Mouse (Mus musculus) frontal cortex, postnatal 14 days (tissue): ENCODE results near the gene Fgl2.
"Not testable (repeated sequence)": the region's sequence is repeated elsewhere in the genome, so short reads cannot be mapped to it uniquely, and the experiment has no call there.

Experiments
- DNase-seq, 2 experiments: peaks; one replicate each; pipeline ENCODE4 v3.0.0; 2022; ENCODE audit warnings: low spot score in 2 of 2

Gene Fgl2

DNA sequence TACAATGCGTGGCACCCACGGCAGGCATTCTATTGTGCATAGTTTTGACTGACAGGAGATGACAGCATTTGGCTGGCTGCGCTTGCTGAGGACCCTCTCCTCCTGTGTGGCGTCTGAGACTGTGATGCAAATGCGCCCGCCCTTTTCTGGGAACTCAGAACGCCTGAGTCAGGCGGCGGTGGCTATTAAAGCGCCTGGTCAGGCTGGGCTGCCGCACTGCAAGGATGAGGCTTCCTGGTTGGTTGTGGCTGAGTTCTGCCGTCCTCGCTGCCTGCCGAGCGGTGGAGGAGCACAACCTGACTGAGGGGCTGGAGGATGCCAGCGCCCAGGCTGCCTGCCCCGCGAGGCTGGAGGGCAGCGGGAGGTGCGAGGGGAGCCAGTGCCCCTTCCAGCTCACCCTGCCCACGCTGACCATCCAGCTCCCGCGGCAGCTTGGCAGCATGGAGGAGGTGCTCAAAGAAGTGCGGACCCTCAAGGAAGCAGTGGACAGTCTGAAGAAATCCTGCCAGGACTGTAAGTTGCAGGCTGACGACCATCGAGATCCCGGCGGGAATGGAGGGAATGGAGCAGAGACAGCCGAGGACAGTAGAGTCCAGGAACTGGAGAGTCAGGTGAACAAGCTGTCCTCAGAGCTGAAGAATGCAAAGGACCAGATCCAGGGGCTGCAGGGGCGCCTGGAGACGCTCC, at the start of gene Fgl2:
TSS of gene Fgl2 (plus strand) at position 150 of the 687 bp plus-strand sequence.
- peak; percentile 15 to 18 for DNase-seq

DNA sequence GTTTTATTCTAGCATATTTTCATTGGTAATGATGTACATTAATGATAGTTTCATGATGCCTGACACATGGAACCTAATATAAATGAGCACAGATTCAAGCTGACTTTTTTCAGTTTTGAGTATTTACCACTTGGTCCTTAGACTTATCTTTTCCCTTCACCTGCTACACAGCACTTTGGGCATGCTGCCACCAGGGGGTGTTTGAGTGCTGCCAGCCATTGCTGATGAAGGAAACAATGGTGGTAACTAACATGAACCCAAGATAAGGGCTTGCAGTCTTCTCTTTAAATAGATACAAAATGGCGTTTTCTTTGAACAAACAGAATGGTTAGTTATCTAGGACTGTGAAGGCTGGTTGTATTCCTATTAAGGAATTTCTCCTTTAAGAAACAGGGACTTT, 45.9 kb upstream of the Fgl2 start:
- peak in 1 of 2 experiments; percentile 16 for DNase-seq

DNA sequence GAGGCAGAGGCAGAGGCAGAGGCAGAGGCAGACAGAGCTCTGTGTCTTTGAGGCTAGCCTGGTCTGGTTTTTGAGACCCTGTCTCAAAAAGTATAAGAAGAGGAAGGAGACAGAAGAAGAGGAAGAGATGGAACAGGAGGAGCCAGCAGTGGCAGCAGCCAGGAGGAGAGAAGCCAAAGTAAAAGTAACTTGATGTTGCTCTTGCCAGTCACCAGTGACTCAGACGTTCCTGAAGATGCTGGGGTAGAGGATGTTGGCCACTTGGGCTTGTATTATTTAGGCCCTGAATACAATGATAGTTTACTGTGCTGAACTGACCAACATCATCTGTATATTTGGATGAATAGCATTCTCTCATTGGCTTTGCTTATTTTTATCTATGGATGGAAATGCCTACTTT, 43.9 kb upstream of the Fgl2 start:
- DNase-seq, result no peak

DNA sequence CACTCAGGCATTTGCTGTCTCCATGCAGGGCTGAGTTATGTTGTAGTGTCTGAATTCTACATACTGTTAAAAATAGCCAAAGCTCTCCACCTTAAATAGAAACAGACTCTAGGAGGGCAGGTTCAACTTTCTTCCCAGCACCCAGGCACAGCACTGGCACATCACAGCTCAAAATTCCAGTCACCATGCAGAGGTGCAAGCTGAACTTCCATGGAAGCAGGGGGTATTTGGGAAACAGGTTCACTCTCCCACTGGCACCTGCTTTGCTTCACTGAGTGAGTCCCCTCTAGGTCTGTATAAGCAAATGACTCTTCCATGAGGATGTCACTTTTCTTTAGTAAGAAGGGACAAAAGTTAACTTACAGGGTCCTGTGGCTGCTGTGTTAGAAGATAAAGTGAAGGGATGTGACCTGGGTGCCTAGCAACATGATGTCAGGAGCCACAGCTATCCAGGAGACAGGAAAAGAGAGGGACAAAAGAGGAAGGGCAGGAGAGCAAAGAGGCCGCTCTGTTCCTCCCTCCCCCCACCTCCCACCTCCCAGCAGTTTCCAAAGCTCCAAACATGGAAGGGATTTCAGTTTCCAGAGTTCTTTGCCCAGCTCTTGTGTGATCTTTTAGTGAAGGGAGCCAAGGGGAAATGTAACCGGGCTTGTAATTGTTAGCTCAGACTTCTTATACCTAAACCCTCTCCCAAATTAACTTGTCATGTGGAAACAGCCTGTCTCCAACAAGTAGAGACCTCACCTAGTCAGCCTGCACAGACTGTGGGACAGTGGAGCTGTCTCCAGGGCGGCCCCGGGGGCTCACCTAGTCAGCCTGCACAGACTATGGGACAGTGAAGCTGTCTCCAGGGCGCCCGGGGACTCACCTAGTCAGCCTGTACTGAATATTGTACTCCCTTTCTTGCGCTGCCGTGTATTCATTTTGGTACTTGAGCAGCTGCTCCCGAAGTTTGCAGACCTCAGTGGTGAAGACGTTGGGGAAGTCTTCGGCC, 42.5 kb upstream of the Fgl2 start:
- no peak for DNase-seq

DNA sequence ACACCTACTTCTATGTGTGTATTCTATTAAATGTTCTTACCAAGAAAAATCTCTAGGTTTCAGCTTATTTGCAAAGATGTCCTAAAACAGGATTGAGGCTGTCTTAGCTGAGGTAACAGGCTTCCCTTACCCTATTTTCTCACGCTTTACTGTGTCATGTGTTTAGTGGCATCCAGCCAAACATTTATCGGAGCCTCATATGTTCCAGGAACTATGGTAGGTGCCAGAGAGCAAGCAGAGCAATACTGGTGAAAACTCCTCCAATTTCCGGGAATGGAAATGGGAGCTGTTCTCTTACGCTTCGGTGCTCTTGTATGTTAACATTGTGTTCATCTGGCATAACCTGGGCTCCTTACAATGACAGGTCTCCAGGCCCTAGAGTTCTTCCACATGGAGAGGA, 40.8 kb upstream of the Fgl2 start:
- DNase-seq, result no peak

DNA sequence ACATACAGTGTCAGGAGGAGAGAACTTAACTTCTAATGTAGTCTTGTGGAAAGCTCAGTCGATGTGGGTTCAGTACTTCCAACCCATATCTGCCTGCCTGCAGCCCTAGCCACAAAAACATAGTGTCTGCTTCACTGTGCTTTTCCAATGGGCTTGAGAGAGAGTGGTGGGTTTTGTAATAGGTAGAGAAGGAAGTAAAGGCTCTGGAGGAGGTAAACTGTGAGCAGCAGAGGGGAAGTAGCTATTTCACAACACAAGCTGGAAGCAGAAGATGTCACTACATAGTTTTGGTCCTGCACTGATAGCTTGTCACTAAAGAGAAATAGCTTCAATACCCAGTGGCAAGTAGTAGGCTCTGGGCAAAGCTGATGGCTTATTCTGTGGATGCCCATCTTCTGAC, 40.3 kb upstream of the Fgl2 start:
- no peak for DNase-seq

DNA sequence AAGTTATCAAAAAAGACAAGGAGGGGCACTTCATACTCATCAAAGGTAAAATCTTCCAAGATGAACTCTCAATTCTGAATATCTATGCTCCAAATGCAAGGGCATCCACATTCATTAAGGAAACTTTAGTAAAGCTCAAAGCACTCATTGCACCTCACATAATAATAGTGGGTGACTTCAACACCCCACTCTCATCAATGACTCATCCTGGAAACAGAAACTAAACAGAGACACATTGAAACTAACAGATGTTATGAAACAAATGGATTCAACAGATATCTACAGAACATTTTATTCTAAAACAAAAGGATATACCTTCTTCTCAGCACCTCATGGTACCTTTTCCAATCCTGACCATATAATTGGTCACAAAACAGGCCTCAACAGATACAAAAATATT, 30.2 kb upstream of the Fgl2 start:
- not testable (repeated sequence) for DNase-seq

DNA sequence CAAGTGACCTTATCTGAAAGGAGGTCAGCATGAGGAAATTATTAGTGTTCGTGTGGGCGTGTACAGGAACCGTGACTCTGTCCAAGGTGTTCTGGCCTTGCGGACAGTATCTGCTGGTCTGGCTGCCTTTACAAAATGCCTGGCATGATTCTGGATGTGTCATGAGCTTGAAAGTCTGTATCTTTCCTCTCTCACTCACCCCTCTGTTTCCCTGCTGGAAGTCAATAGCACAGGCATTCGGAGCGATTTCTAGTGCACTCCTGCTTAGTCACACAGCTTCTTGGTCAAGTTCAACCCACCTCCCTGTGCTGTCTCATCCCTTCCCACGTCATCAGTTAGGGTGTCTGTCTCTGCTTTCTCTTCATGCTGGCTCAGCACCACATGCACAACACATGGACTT, 24.1 kb upstream of the Fgl2 start:
- DNase-seq, result no peak

DNA sequence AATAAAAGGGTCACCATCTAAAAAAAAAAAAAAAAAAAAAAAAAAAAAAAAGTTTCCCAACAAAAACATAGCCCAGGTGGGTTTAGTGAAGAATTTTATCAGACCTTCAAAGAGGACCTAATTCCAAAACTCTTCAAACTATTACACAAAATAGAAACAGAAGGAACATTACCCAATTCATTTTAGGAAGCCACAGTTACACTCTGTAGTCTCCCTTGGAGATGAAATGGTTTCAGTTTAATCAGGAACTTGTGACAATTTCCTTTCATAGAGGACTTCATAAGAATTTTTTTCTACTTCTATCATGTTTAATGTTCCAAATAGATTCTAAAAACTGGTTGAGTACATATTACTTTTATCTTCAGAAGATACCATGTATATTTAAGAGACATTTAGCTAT, 20.8 kb upstream of the Fgl2 start:
- DNase-seq, result no peak

DNA sequence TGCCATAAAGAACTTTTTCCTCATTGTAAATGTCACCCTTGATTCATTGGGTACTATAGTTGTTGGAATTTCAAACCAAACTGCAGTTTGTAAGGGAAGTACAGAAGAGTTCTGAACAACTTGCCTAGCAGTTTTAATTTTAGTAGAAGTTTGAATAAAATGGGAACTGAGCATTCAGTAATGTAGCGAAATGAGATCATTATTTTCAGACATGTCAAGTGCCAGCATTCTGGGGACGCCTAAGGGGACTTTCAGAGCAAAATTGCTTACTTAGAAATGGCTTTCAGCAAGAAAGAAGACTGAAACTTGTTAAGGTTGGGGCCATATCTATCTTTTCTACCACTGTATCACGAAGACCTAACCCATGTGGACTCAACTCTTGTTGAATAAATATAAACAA, 13.8 kb upstream of the Fgl2 start:
- DNase-seq, result no peak

DNA sequence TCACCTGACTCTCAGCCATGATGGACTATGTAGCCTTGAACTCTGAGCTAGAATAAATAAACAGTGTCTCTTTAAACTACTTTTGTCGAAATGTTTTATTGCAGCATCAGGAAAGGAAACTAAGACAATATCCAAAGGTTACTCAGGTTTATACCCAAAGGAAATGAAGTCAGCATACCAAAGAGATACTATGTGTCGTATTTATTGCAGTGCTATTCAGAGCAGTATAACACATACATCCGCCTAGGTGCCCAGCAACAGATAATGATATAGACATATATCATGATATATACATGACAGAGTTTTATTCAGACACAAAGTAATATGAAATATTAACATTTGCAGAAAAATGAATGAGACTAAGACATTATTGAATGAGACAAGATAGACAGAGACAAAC, 9.1 kb upstream of the Fgl2 start:
- no peak for DNase-seq

DNA sequence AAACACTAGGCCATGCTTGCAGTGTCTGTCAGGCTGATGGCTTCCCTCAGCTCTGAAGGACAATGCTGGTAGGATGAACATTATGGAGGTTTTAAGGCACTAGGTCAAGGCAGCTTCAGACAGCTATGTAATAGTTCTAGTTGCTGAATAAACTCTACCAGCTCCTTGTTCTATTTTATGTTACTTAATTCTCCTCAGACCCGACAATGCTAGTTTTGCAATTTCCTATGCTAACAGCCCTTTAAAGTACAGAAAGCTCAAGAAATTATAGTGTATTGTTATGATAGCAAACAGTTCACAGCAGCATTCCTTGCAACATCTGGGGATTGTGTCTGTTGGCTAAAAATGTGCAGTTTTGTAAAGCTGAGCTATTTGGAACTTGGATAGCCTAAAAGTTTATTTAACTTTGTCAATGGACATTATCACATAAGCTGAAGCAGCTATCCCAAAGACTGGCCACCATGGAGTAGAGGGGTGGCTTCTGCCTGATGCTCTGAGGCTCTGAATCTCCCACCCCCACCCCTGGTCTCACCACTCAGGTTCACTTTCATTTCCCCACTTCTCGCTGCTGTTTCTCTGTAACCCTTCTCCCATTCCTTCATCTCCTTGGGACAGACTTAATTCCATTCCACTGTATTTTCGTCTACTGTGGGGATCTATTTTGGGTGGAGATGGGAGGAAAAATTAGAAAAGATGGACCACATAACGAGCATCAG, 5.9 kb upstream of the Fgl2 start:
- no peak for DNase-seq

DNA sequence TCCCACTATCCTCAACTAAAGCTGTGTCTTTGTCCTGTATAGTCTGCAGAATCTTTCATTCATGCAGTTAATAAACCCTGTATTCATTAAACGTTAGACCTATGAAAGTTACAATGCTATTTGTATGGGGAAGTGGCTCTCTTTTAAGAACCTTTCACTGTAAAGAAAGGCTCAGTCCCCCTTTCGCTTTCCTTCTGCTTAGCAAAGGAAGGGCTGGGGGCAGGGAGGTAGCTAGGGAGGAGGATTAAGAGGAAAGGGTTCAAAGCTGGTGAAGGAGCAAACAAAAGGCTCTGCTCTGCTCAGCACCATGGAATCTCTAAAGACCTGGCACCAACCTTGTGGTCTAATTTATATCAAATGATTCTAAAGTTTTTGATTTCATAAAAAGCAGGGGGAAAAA, 4.9 kb upstream of the Fgl2 start:
- no peak for DNase-seq

DNA sequence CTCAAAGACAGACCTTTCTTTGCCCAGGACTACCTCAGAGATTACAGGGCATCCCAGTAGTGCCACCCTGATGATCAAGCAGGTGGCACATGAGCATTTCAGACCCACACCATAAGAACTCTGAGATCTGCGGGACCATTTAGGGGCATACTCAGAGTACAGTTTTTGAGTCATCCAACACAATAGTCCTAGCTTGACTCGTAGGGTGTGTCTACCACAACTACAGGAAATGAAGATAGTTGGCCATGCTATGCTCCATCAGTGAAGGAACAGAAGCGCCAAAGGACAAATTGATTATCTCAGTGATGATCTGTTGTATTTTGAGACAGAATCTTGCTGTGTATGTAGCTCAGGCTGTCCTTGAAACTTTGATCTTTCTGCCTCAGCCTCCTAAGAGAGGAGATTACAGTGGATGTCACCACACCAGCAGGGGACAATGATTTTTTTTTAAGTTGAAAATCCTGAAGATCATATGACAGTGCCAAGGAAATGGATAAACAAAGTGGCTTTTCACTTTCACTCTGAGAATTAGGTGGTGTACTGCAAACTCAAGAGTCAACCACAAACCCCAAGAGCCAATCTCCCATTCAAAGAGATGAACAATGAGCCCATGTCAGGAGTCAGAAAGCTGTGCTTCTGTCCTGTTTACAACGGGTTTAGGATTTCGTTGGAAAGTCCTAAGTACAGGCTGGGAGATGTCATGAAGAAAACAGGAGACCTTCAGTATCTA, 2.1 kb upstream of the Fgl2 start:
- no peak for DNase-seq

DNA sequence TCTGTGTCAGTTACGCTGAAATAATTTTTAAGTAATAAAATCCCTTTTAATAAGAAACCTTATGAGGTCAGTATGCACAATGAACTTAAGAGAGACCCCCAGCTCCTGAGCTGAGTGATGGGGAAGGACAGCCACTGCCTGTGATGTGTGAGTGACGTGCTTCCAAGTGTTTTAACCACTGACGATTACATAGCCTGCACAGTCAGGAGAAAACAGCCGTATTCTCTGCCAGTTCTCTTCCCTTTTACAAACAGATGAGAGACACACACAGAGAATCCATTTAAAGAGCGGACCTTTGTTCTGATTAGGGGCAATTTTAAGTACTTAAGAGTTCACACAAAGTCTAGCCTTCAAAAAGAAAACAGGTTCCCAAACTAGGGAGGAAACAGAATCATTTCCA, 522 bp upstream of the Fgl2 start:
- DNase-seq, result no peak

DNA sequence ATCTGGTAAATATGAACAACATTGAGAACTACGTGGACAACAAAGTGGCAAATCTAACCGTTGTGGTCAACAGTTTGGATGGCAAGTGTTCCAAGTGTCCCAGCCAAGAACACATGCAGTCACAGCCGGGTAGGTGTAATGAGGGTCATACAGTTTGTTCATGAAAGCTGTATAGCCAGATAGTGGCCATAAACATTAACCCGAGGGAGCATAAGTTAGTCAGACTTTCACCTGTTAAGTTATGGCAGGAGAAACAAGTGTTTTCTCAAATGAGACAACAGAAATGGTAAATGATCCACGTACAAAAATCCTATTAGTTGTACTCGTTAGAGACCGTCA, 707 bp downstream of the Fgl2 start:
- no peak for DNase-seq

DNA sequence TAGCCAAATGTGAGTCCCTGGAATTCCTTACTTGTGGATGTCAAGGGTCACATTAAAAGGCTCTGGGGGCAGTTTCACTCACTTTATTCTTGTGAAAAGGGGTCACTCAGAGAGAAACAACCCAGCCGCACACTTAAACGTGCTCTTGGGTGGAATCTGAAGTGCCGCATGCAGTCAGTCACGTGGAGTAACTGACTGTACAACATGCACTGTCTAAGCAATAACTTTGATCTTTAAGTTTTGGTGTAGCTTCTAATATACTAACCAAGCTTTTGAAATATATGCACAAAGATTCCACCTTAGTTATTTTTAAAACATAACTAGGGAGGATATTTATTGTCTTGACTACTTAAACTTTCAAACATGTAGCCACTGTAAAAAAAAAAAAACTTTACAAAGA, 4.5 kb downstream of the Fgl2 start:
- no peak for DNase-seq

DNA sequence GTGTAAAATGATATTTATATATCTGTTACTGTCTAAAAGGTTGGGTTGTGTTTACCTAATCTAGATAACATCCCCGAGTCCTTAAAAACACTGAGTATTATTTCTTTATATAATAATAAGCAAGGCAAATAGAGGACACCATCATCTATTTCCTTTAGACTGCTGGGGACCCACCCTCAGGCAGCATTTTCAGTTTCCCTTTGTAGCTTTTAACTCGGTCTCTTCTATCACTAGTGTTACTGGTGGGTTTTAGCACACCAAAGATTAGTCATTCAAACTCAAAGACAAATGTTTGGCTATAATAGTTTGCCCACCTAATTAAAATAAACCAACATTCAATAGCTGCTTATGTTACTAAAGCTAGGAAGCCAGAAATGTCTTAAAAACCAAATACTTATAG, 6.0 kb downstream of the Fgl2 start:
- no peak for DNase-seq

DNA sequence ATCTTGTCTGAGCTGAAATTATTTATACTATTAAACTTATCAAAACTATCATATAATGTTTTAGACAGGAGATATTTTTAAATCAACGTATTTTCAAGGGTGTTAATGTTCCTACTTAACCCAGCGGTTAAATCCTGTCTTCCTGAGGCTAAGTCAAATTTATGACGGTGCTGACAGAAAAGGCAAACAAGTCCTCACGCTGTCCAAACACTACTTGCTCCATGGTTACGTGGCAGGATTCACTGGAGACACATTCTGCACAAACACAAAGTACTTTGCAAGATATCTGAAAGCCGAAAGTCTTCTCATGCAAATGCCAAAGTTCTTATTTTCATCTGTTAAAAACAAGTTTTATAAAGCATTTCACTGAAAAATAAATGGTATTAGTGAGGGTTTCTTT, 9.5 kb downstream of the Fgl2 start:
- DNase-seq, result no peak

DNA sequence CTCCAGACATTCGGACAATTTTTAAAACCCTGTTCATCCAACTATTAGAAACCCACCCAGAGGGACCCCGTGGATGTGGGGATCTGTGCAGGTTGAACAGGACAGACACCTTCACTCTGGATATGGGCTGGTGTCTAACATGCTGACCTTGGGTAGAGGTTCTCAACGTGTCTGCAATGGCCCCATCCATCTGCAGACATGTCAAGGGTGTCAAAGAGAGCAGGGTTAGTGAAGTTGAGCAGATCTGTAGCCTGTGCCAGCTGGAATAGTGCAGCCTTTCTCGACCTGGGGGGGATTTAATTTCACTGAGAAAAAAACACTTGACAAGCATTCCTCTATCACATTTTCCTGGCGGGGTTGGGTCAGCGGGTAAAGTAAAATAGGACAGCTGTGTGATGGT, 10.2 kb downstream of the Fgl2 start:
- DNase-seq, result no peak

DNA sequence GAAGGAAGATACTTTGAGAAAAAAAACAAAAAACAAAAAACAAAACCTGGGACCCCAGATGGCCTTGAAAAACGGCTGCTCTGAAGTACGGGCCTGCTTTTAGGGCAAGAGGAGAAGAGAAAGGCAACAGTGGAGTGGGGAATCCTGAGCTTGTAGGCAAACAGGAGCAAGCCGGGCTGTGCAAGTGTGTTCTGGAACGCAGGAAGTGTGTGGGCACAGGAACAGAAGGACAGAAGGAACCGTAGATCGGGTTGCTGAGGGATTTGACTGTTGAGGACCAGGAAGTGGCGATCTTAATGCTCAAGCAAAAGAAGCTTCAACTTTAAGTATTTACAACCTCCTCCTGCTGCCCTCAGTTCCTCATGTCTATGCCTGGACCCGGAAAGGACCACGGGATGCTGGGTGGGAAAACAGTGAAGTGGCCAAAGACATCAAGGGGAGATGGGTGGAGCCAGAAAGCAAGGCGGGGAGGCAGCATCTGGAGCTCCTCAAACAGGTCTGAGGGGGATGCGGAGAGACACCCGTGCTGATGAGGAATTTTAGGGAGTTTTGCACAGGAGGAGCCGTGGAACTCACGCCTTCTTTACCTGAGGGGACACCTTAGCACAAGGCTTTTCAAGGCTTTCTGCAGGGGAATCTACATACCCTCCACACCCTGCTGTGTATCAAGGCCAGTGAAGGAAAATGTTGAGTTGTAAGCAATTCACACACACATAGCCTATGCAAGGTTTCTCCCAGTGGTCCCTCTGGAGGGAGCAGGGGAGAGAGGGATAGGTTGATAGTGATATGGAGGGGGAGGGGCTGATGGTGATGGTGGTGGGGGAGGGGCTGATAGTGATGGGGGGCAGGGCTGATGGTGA, 11.2 kb downstream of the Fgl2 start:
- DNase-seq, result no peak
